Mouse (Mus musculus) cortical plate, adult 2 months (tissue): ENCODE data around the gene Xrcc5. TPM values are rescaled to one million over a fixed set of nuclear protein-coding genes. Genes with fewer than 3 reads are reported as not detected.

Experiments used
- H3K27ac ChIP-seq: fragments of 200-500 bp; 2 replicates; pipeline ENCODE4 v1.5.1; 2012; ENCODE audit warnings: low read length, control low read depth, inconsistent platforms; ENCODE audit not compliant: insufficient read depth
- H3K4me1 ChIP-seq: fragments of 200-500 bp; 2 replicates; pipeline ENCODE4 v1.6.1; 2011; ENCODE audit warnings: low read length; ENCODE audit not compliant: control insufficient read depth, insufficient read depth
- H3K4me3 ChIP-seq: fragments of 200-500 bp; 2 replicates; pipeline ENCODE4 v1.5.1; 2011; ENCODE audit warnings: mild to moderate bottlenecking, low read length, control low read depth; ENCODE audit not compliant: insufficient read depth
- CTCF ChIP-seq: fragments of 200-500 bp; IDR thresholded peaks from 2 replicates; pipeline ENCODE4 v1.5.1; 2011; ENCODE audit warnings: mild to moderate bottlenecking, control low read depth, low read length; ENCODE audit not compliant: insufficient read depth; ENCODE audit errors: extremely low read depth
- POLR2A ChIP-seq: fragments of 200-500 bp; IDR thresholded peaks from 2 replicates; pipeline ENCODE4 v1.6.1; 2011; ENCODE audit warnings: mild to moderate bottlenecking, low read length, control low read depth; ENCODE audit not compliant: insufficient read depth; ENCODE audit errors: extremely low read depth
- polyA plus RNA-seq: library from polyadenylated mRNA; depleted of rRNA; stranded (reverse); fragments of >200 nt; gene quantifications from 2 replicates; pipeline ENCODE4 v1.2.3, GENCODE M21; 2012; rRNA removed

Gene Xrcc5
- polyA plus RNA-seq, 1 experiment, result 13.0 TPM

DNA sequence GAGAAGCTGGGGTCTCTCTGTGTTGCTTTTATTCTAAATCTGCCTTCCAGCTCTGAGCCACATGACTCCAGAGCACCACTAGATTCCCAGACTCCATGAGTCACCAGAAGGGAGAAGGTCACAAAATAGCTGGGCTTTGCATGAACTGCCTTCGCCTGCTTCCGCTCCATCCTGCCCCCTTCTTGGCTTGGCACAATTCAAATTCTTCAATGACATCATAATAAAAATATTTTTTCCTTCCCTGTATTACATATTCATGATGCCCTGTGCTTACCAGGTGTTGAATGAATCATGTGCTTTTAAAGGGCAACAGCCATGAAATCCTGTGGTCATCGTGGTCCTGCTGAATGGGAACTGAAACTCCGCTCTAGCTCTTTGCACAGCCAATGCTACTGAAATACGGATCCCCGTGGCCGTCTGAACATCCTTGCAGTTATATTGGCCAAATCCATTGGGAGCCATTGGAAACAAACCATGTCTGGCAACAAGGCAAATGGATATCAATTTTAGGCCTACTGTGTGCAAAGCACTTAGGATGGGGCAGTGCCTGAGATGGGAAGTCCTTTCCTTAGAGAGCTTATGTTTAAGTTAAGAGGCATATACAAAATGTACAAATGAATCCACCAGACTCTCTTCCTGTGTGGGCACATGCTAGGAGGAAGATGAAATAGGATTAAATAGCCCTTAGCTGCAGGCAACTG, 122.0 kb downstream of the Xrcc5 start:
- H3K27ac ChIP-seq, result no peak overlapping the region; the same call in 1 of the 2 replicates
- TF ChIP-seq POLR2A (no peak), CTCF (no peak)
- H3K4me1 ChIP-seq, result no peaks in the 10 kb centered on the region

GRCm38 (mm10) chr1:72432579-72432978, 125.4 kb downstream of the Xrcc5 start:
- Histone ChIP-seq H3K4me1 (no peaks in the 10 kb centered on the region), H3K4me3 (no peak overlapping the region)
- TF ChIP-seq CTCF, result no peak
- no peak for TF ChIP-seq POLR2A

More for the DNA sequence above, 122.0 kb downstream of the Xrcc5 start:
- H3K4me3 ChIP-seq, result no peak overlapping the region

DNA sequence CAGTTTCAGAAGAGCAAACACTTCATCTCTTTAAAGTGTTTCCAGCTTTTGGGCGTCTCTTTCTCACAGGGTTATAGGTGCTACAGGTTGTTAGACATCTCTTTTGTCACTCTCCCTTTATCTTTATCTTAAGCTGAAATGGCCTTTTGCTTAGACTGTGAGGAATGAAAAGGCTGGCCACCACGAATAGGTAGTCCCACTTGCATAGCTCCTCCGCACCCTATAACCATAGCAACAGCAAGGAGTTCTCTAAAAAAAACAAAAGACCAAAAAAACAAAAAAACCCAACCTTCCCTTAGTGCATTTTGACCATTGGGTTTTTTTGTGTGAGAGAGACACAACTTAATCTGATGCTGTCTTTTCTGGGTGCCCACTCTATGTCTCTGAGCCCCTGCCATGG, 127.3 kb downstream of the Xrcc5 start:
- Histone ChIP-seq H3K27ac (no peak overlapping the region), H3K4me1 (no peaks in the 10 kb centered on the region), H3K4me3 (no peak overlapping the region)
- TF ChIP-seq POLR2A (no peak), CTCF (no peak)

More at GRCm38 (mm10) chr1:72432579-72432978, 125.4 kb downstream of the Xrcc5 start:
- no peak overlapping the region for H3K27ac ChIP-seq

DNA sequence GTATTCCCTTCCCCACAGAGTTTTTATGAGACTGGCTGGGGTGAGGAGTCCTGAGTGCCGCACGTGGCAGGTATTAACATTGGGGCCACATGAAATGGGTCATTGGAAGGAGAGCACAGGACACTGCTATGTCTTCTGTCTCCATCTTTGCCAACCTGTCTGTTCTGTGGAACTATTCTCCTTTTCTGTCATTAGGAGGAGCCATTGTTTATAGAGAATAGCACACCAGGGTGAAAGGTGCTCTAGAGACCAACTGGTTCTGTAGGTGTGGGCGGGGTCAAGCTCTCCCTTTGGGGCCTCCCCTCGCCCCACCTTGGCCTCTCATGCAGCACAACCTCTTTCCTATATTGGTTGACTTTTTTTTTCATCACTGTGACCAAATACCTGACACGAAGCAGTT, 129.7 kb downstream of the Xrcc5 start:
- Histone ChIP-seq H3K4me1 (no peaks in the 10 kb centered on the region), H3K27ac (no peak overlapping the region), H3K4me3 (no peak overlapping the region)
- TF ChIP-seq CTCF (no peak), POLR2A (no peak)

DNA sequence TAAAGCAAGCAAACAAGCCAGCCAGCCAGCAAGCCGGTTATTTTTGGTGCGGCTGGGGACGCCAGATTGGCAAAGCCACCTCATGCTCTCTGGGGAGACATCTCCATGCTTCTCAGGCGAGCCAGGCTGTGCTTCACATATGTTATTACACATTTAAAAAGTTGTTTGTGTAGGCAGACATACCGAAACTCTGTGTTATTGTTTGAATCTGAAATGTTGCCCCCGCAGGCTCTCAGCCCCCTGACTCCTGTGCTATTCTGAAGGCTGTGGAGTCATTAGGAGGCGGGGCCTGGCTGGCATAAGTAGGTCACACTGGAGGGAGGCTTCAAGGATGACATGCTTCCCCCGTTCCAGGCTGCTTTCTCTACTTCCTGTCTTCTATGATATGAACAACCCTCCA, 131.9 kb downstream of the Xrcc5 start:
- Histone ChIP-seq H3K4me3 (no peak overlapping the region), H3K27ac (no peak overlapping the region), H3K4me1 (no peaks in the 10 kb centered on the region)
- TF ChIP-seq POLR2A (no peak), CTCF (no peak)

DNA sequence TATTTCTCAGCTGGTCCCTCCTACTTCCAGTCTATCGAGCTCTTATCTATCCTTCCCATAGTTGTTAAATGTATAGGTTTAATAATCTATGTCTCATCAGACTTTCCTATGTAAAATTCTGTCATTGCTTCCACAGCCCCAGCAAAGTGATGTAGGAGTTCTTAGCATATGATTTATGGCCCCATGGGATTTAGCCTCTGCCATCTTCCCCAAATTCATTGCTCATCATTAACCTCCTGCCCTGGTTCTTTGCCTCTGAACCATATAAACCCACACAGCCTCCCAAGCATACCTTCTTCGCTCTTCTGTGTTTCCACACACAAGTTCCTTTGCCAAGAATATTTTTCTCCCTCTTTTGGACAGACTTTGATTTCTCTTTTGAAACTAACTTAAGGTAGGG, 135.5 kb downstream of the Xrcc5 start:
- no peaks in the 10 kb centered on the region for H3K4me1 ChIP-seq
- TF ChIP-seq POLR2A, result no peak
- no peak for TF ChIP-seq CTCF
- H3K4me3 ChIP-seq, result no peak overlapping the region
- no peak overlapping the region for H3K27ac ChIP-seq

Other genes starting within 250 kb of the Xrcc5 start
- 3.2 and 3.8 TPM in 2 replicates for gene Mreg, start 95.1 kb upstream of the Xrcc5 start, polyA plus RNA-seq
- gene Pecr, start 23.1 kb upstream of the Xrcc5 start, polyA plus RNA-seq, result 7.2 and 7.4 TPM in 2 replicates
- 15.9 and 18.2 TPM in 2 replicates for gene Tmem169, start 23.1 kb upstream of the Xrcc5 start, polyA plus RNA-seq
- 5.4 and 5.7 TPM in 2 replicates for gene March4, start 229.5 kb downstream of the Xrcc5 start, polyA plus RNA-seq